Mouse (Mus musculus): Measurements from ENCODE around the gene 9530077C05Rik. TPM values are rescaled to one million over a fixed set of nuclear protein-coding genes. Genes with fewer than 3 reads are reported as not detected.

The 9530077C05Rik gene
- polyA plus RNA-seq, 1 experiment from 2014 or later = 3.4 TPM

- H3K9ac ChIP-seq (ENCODE audit: low read depth, low read length) = no peak overlapping the region
- H3K27ac ChIP-seq (ENCODE audit: low read length) = no peak overlapping the region
- no peak overlapping the region for H3K4me3 ChIP-seq (ENCODE audit: low read length)
- no peak for ATAC-seq
- H3K27me3 ChIP-seq (replicated peaks; ENCODE audit: control insufficient read depth, insufficient read depth, low read length) = no peaks in the 10 kb centered on the region
- no peaks in the 10 kb centered on the region for H3K4me1 ChIP-seq (ENCODE audit: control insufficient read depth, insufficient read depth, low read length)
- H3K4me2 ChIP-seq (ENCODE audit: low read depth, low read length) = no peak overlapping the region
- H3K9me3 ChIP-seq (ENCODE audit: control insufficient read depth, low read length) = no peaks in the 10 kb centered on the region
- no peaks in the 10 kb centered on the region for H3K36me3 ChIP-seq (ENCODE audit: control insufficient read depth, insufficient read depth, low read length)
- WGBS = 61% methylated on average over 3 of the region's 4 CpGs
Observed at GRCm38 (mm10) chr9:22428028-22428665, 16.8 kb downstream of the 9530077C05Rik start.

GRCm38 (mm10) chr9:22428666-22429410 lies 17.5 kb downstream of the 9530077C05Rik start:
- no peaks in the 10 kb centered on the region for H3K27me3 ChIP-seq (replicated peaks; ENCODE audit: control insufficient read depth, insufficient read depth, low read length)
- no peaks in the 10 kb centered on the region for H3K36me3 ChIP-seq (ENCODE audit: control insufficient read depth, insufficient read depth, low read length)
- no peak overlapping the region for H3K4me3 ChIP-seq (ENCODE audit: low read length)
- no peaks in the 10 kb centered on the region for H3K9me3 ChIP-seq (ENCODE audit: control insufficient read depth, low read length)
- H3K4me1 ChIP-seq (ENCODE audit: control insufficient read depth, insufficient read depth, low read length) = no peaks in the 10 kb centered on the region
- no peak overlapping the region for H3K27ac ChIP-seq (ENCODE audit: low read length)
- no peak for ATAC-seq
- WGBS = 66% methylated on average over 14 of the region's 14 CpGs
- H3K4me2 ChIP-seq (ENCODE audit: low read depth, low read length) = no peak overlapping the region
- H3K9ac ChIP-seq (ENCODE audit: low read depth, low read length) = no peak overlapping the region

- no peak for ATAC-seq
- Histone ChIP-seq H3K9me3 (ENCODE audit: control insufficient read depth, low read length) (no peaks in the 10 kb centered on the region), H3K27me3 (replicated peaks; ENCODE audit: control insufficient read depth, insufficient read depth, low read length) (no peaks in the 10 kb centered on the region), H3K9ac (ENCODE audit: low read depth, low read length) (no peak overlapping the region), H3K36me3 (ENCODE audit: control insufficient read depth, insufficient read depth, low read length) (no peaks in the 10 kb centered on the region), H3K27ac (ENCODE audit: low read length) (no peak overlapping the region), H3K4me2 (ENCODE audit: low read depth, low read length) (no peak overlapping the region), H3K4me1 (ENCODE audit: control insufficient read depth, insufficient read depth, low read length) (no peaks in the 10 kb centered on the region), H3K4me3 (ENCODE audit: low read length) (no peak overlapping the region)
- 51% methylated on average over 15 of the region's 15 CpGs for WGBS
Observed at GRCm38 (mm10) chr9:22429533-22430241, 18.4 kb downstream of the 9530077C05Rik start.

GRCm38 (mm10) chr9:22430315-22430840 lies 19.1 kb downstream of the 9530077C05Rik start:
- Histone ChIP-seq H3K4me3 (ENCODE audit: low read length) (no peak overlapping the region), H3K9me3 (ENCODE audit: control insufficient read depth, low read length) (no peaks in the 10 kb centered on the region), H3K27me3 (replicated peaks; ENCODE audit: control insufficient read depth, insufficient read depth, low read length) (no peaks in the 10 kb centered on the region), H3K9ac (ENCODE audit: low read depth, low read length) (no peak overlapping the region), H3K27ac (ENCODE audit: low read length) (no peak overlapping the region), H3K4me2 (ENCODE audit: low read depth, low read length) (no peak overlapping the region), H3K36me3 (ENCODE audit: control insufficient read depth, insufficient read depth, low read length) (no peaks in the 10 kb centered on the region), H3K4me1 (ENCODE audit: control insufficient read depth, insufficient read depth, low read length) (no peaks in the 10 kb centered on the region)
- 34% methylated on average over 5 of the region's 5 CpGs for WGBS
- no peak for ATAC-seq

- Histone ChIP-seq H3K4me3 (ENCODE audit: low read length) (no peak overlapping the region), H3K4me2 (ENCODE audit: low read depth, low read length) (no peak overlapping the region), H3K27me3 (replicated peaks; ENCODE audit: control insufficient read depth, insufficient read depth, low read length) (no peaks in the 10 kb centered on the region), H3K9me3 (ENCODE audit: control insufficient read depth, low read length) (no peaks in the 10 kb centered on the region), H3K4me1 (ENCODE audit: control insufficient read depth, insufficient read depth, low read length) (no peaks in the 10 kb centered on the region), H3K36me3 (ENCODE audit: control insufficient read depth, insufficient read depth, low read length) (no peaks in the 10 kb centered on the region), H3K27ac (ENCODE audit: low read length) (no peak overlapping the region), H3K9ac (ENCODE audit: low read depth, low read length) (no peak overlapping the region)
- ATAC-seq = no peak
- 69% methylated on average over 2 of the region's 2 CpGs for WGBS
Observed at GRCm38 (mm10) chr9:22433221-22433620, 21.9 kb downstream of the 9530077C05Rik start.

GRCm38 (mm10) chr9:22434101-22434500 lies 22.8 kb downstream of the 9530077C05Rik start:
- Histone ChIP-seq H3K9ac (ENCODE audit: low read depth, low read length) (no peak overlapping the region), H3K36me3 (ENCODE audit: control insufficient read depth, insufficient read depth, low read length) (no peaks in the 10 kb centered on the region), H3K4me1 (ENCODE audit: control insufficient read depth, insufficient read depth, low read length) (no peaks in the 10 kb centered on the region), H3K4me3 (ENCODE audit: low read length) (no peak overlapping the region), H3K27me3 (replicated peaks; ENCODE audit: control insufficient read depth, insufficient read depth, low read length) (no peaks in the 10 kb centered on the region), H3K9me3 (ENCODE audit: control insufficient read depth, low read length) (no peaks in the 10 kb centered on the region), H3K27ac (ENCODE audit: low read length) (no peak overlapping the region), H3K4me2 (ENCODE audit: low read depth, low read length) (no peak overlapping the region)
- ATAC-seq = no peak
- WGBS = 89% methylated on average over 2 of the region's 2 CpGs

GRCm38 (mm10) chr9:22438826-22439225 lies 27.5 kb downstream of the 9530077C05Rik start:
- Histone ChIP-seq H3K36me3 (ENCODE audit: control insufficient read depth, insufficient read depth, low read length) (no peaks in the 10 kb centered on the region), H3K4me3 (ENCODE audit: low read length) (no peak overlapping the region), H3K9ac (ENCODE audit: low read depth, low read length) (no peak overlapping the region), H3K27ac (ENCODE audit: low read length) (no peak overlapping the region), H3K4me2 (ENCODE audit: low read depth, low read length) (no peak overlapping the region), H3K27me3 (replicated peaks; ENCODE audit: control insufficient read depth, insufficient read depth, low read length) (no peaks in the 10 kb centered on the region), H3K4me1 (ENCODE audit: control insufficient read depth, insufficient read depth, low read length) (no peaks in the 10 kb centered on the region), H3K9me3 (ENCODE audit: control insufficient read depth, low read length) (no peaks in the 10 kb centered on the region)
- no peak for ATAC-seq
- WGBS = 67% methylated on average over 1 of the region's 1 CpGs

GRCm38 (mm10) chr9:22443157-22443556 lies 31.8 kb downstream of the 9530077C05Rik start:
- Histone ChIP-seq H3K4me3 (ENCODE audit: low read length) (no peak overlapping the region), H3K4me1 (ENCODE audit: control insufficient read depth, insufficient read depth, low read length) (no peaks in the 10 kb centered on the region), H3K9ac (ENCODE audit: low read depth, low read length) (no peak overlapping the region), H3K27ac (ENCODE audit: low read length) (no peak overlapping the region), H3K27me3 (replicated peaks; ENCODE audit: control insufficient read depth, insufficient read depth, low read length) (no peaks in the 10 kb centered on the region), H3K4me2 (ENCODE audit: low read depth, low read length) (no peak overlapping the region), H3K36me3 (ENCODE audit: control insufficient read depth, insufficient read depth, low read length) (peaks cover 7% of the 10 kb centered on the region), H3K9me3 (ENCODE audit: control insufficient read depth, low read length) (no peaks in the 10 kb centered on the region)
- ATAC-seq = no peak
- 90% methylated on average over 10 of the region's 10 CpGs for WGBS

- 74% methylated on average over 1 of the region's 1 CpGs for WGBS
- ATAC-seq = no peak
- H3K4me3 ChIP-seq (ENCODE audit: low read length) = no peak overlapping the region
- H3K9ac ChIP-seq (ENCODE audit: low read depth, low read length) = no peak overlapping the region
- H3K4me1 ChIP-seq (ENCODE audit: control insufficient read depth, insufficient read depth, low read length) = no peaks in the 10 kb centered on the region
- peaks cover 15% of the 10 kb centered on the region for H3K36me3 ChIP-seq (ENCODE audit: control insufficient read depth, insufficient read depth, low read length)
- H3K27ac ChIP-seq (ENCODE audit: low read length) = no peak overlapping the region
- no peaks in the 10 kb centered on the region for H3K9me3 ChIP-seq (ENCODE audit: control insufficient read depth, low read length)
- no peaks in the 10 kb centered on the region for H3K27me3 ChIP-seq (replicated peaks; ENCODE audit: control insufficient read depth, insufficient read depth, low read length)
- no peak overlapping the region for H3K4me2 ChIP-seq (ENCODE audit: low read depth, low read length)
Observed at GRCm38 (mm10) chr9:22445123-22445522, 33.8 kb downstream of the 9530077C05Rik start.

All from intestine, embryonic 16.5 days (tissue).